Mouse (Mus musculus): ENCODE data around the gene Grm1. TPM values are rescaled to one million over a fixed set of nuclear protein-coding genes. Genes with fewer than 3 reads are reported as not detected.

Gene Grm1
- total RNA-seq, 2 experiments from 2014 or later, result 22.6 to 25.4 TPM

- DNase-seq, result no peak
- intact Hi-C loops (cut with DNase I), result no loop called here
Measured at GRCm38 (mm10) chr10:10737041-10737681, 345.0 kb downstream of the Grm1 start.

GRCm38 (mm10) chr10:10734561-10734960, 347.6 kb downstream of the Grm1 start:
- DNase-seq, result peak; percentile 18
- intact Hi-C loops (cut with DNase I), result no loop called here

- no peak for DNase-seq
- intact Hi-C loops (cut with DNase I), result no loop called here
Measured at GRCm38 (mm10) chr10:10733092-10733491, 349.1 kb downstream of the Grm1 start.

GRCm38 (mm10) chr10:10726501-10726900, 355.7 kb downstream of the Grm1 start:
- intact Hi-C loops (cut with DNase I), result no loop called here
- no peak for DNase-seq

GRCm38 (mm10) chr10:10710837-10711236, 371.3 kb downstream of the Grm1 start:
- DNase-seq, result peak; percentile 61
- intact Hi-C loops (cut with DNase I), result no loop called here

GRCm38 (mm10) chr10:10710359-10710758, 371.8 kb downstream of the Grm1 start:
- no peak for DNase-seq
- intact Hi-C loops (cut with DNase I), result no loop called here

- intact Hi-C loops (cut with DNase I), result no loop called here
- no peak for DNase-seq
Measured at GRCm38 (mm10) chr10:10708031-10708430, 374.1 kb downstream of the Grm1 start.

- intact Hi-C loops (cut with DNase I), result no loop called here
- no peak for DNase-seq
Measured at GRCm38 (mm10) chr10:10701326-10701725, 380.8 kb downstream of the Grm1 start.

- intact Hi-C loops (cut with DNase I), result no loop called here
- DNase-seq, result no peak
Measured at GRCm38 (mm10) chr10:10700903-10701302, 381.3 kb downstream of the Grm1 start.

GRCm38 (mm10) chr10:10697497-10697896, 384.7 kb downstream of the Grm1 start:
- intact Hi-C loops (cut with DNase I), result no loop called here
- DNase-seq, result no peak

GRCm38 (mm10) chr10:10689668-10690223, 392.4 kb downstream of the Grm1 start:
- no peak for DNase-seq

GRCm38 (mm10) chr10:10688907-10689667, 393.1 kb downstream of the Grm1 start:
- intact Hi-C loops (cut with DNase I), result no loop called here
- DNase-seq, result peak; percentile 14

More at GRCm38 (mm10) chr10:10689668-10690223, 392.4 kb downstream of the Grm1 start:
- intact Hi-C loops (cut with DNase I), result no loop called here

GRCm38 (mm10) chr10:10681048-10681447, 401.1 kb downstream of the Grm1 start, which contains the start of gene Gm10944:
Gm10944 (plus strand) TSS chr10:10681348.
- no peak for DNase-seq
- intact Hi-C loops (cut with DNase I), result no loop called here

- intact Hi-C loops (cut with DNase I), result no loop called here
- no peak for DNase-seq
Measured at GRCm38 (mm10) chr10:10659976-10660375, 422.2 kb downstream of the Grm1 start.

- no peak for DNase-seq
- intact Hi-C loops (cut with DNase I), result no loop called here
Measured at GRCm38 (mm10) chr10:10659161-10659560, 423.0 kb downstream of the Grm1 start.

GRCm38 (mm10) chr10:10656621-10657020, 425.5 kb downstream of the Grm1 start:
- intact Hi-C loops (cut with DNase I), result no loop called here
- DNase-seq, result peak; percentile 45

GRCm38 (mm10) chr10:10655991-10656390, 426.2 kb downstream of the Grm1 start:
- peak; percentile 10 for DNase-seq
- intact Hi-C loops (cut with DNase I), result no loop called here

Other genes with a start within 250 kb of the Grm1 start
- 10 to 100 TPM; 41.9 to 45.0 TPM for gene Shprh, start 67.1 kb upstream of the Grm1 start, total RNA-seq (2021)
- 10 to 100 TPM; 19.5 to 21.4 TPM for gene Fbxo30, start 199.0 kb upstream of the Grm1 start, total RNA-seq (2021)